Mouse (Mus musculus): ENCODE measurements around the gene Vmn2r71.

The Vmn2r71 gene

GRCm38 (mm10) chr7:85562787-85563186 lies at the start of gene Vmn2r71:
Gene Vmn2r71 (plus strand): TSS chr7:85563087.
- DNase-seq (ENCODE audit: low spot score in 2 of 2): no peak

- no peak for DNase-seq (ENCODE audit: low spot score in 2 of 2)
Observed at GRCm38 (mm10) chr7:85542108-85542507, 20.8 kb upstream of the Vmn2r71 start.

- DNase-seq (ENCODE audit: low spot score in 2 of 2): no peak
Observed at GRCm38 (mm10) chr7:85543118-85543517, 19.8 kb upstream of the Vmn2r71 start.

GRCm38 (mm10) chr7:85569092-85569491 lies 6.2 kb downstream of the Vmn2r71 start, which contains the start of gene Vmn2r70:
Gene Vmn2r70 (minus strand): TSS chr7:85569192.
- no peak for DNase-seq (ENCODE audit: low spot score in 2 of 2)
